Mouse (Mus musculus) liver, adult (tissue): ENCODE results near the gene Sag.

Experiments used
- GATA4 ChIP-seq: IDR thresholded peaks from 2 replicates; pipeline ENCODE4 v1.6.1; 2014; ENCODE audit warnings: mild to moderate bottlenecking, low read length; ENCODE audit not compliant: insufficient replicate concordance

The Sag gene

DNA sequence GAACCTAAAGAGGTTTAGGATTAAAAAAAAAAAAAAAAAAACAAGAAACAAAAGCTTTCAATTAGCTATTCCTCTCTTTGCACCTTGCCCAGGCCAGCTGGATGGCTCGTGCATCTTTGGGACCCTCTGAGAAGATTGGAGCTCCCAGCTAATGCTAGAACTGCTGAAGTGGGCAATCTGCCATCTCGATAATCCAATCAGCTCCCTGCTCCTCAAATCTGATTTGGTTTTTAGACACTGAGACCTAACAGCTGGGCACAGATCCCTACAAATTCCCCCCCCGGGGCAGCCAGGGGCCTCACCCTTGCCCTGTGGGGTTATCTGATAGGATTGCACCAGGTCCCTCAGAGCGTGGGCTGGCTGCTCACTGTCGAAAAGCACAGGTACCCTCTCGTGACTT lies at the start of gene Sag:
Gene Sag, plus strand, starts transcription at position 105 of the 400 bp plus-strand sequence.
- no peak for TF ChIP-seq GATA4

GRCm38 (mm10) chr1:87755641-87756470 lies 47.6 kb upstream of the Sag start, which contains the start of gene Atg16l1:
Atg16l1 (plus strand) TSS chr1:87755870.
- peak; percentile 58; the same call in 1 of the 2 replicates for TF ChIP-seq GATA4

DNA sequence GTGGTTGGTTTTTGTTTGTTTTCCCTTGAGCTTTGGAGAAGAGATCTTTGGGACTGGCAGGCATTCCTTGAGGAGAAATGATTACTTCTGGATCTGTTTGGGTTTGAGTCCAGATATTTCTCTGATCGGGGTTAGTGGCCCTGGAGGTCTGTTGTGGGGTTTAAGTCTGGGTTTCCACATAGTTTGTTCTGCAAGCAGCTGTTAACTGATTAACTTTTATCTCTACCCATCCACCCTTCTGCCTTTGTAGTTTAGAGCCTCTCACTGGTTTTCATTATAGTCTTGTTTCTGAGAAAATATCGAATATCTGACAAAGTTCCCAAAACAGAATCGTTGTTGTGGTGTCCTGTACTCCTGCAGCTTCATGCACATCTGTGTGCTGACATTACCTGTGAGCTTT lies 39.7 kb upstream of the Sag start:
- no peak for TF ChIP-seq GATA4

DNA sequence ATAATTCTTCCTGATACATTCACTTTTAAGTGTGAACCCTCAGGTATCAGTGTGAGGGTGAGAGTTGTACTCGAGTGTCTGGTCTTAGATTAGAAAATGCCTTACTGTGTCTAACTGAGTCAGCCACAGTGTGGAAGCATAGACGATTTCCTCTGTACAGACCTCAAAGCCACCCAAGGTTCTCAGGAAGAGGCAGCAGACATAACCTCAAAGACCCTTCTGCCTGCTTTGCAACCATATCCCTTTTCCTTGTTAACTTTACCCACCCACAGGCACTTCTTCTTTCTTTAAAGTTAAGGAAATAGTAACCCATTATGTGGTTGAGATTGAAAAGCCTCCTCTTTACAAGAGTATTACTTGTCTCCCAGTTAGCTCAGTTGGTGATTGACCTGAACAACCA lies 37.7 kb upstream of the Sag start:
- no peak for TF ChIP-seq GATA4

DNA sequence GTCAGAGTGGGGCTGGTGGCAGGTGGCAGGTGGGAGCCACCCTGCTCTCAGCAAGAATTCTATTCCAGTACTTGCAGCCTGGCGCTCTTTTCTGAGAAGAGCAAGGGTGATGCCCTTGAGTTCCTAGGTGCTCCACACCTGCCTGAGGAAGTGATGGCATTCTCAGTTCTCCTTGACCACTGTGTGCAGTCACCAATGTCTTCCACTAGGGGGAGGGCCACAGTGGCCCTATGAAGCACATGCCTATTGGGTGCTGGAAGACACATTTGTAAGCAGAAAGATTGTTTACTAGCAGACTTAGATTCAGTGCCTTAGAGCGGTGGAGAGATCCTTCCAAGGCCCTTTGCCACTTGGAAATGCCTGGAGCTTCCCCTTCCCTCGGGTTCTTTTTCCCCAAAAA lies 37.2 kb upstream of the Sag start:
- no peak for TF ChIP-seq GATA4

GRCm38 (mm10) chr1:87769263-87769662 lies 34.2 kb upstream of the Sag start:
- no peak for TF ChIP-seq GATA4

DNA sequence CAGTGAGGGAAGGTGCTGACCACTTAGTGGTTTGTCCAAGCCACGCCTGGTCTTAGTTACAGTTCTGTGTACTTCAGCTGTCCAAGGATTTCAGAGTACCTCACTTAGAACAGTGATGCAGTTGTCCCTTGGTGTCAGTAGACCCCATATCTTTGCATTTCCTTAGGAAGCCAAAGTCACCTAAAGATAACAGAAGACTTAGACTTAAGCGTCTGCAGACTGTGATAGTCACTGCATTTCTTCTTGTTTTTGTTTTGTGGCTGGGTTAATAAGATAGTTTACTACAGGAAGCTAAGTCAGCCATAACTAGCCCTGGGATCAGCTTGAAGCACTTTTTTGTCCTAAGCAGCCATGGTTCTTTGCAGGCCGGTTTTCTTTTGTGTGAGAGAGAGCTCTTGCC lies 33.0 kb upstream of the Sag start:
- TF ChIP-seq GATA4: no peak

DNA sequence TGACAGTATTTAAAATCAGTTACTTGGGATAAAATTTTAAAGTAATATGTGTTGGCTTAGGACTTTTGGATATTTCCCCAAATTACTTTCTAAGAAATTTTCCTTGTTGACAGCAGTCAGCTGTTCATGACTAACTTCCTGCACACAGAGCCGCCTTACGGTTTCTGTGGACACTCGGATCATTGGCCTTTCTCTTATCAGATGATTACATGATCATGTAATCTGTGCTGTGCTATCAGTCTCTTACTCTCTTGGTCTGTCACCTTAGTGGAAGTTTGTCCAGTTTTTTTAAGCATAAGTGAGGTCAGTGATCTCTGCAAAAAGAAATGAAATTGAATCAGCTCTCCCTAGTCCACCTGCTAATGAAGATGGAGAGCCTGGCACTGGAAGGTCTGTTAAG lies 31.8 kb upstream of the Sag start:
- TF ChIP-seq GATA4: peak; percentile 89

- no peak for TF ChIP-seq GATA4
These were observed 30.1 kb upstream of the Sag start for GRCm38 (mm10) chr1:87773336-87773735.

GRCm38 (mm10) chr1:87774845-87775244 lies 28.6 kb upstream of the Sag start:
- no peak for TF ChIP-seq GATA4

DNA sequence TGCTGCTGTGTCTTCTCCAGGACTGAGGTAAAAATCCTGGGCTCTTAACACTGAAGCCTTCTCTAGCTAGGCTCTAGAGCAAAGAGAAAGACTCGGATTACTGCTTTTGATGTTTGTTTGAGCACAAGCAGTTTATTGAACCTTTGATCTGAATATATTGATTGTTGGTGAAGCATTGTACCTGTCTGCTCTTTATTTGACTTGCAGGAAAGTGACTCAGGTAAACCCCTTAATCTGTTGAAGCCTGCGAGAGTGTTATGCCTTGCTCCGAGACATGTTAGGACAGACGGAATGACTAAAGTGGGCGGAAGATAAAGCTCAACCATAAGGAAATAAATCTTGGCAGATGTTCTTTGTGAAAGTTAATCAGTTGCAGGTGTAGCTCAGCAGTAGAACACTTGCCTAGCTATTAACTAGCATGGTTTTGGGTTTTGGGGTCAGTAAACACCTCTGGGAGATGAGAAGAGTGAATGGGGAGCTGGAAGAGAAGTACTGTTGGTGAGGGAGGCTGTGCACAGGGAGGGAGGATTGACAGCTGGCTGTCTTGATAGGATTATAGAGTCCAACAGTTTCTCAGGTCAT lies 24.2 kb upstream of the Sag start:
- TF ChIP-seq GATA4: no peak

- no peak for TF ChIP-seq GATA4
These were observed 17.8 kb upstream of the Sag start for GRCm38 (mm10) chr1:87785703-87786102.

- TF ChIP-seq GATA4: no peak
These were observed 17.2 kb upstream of the Sag start for GRCm38 (mm10) chr1:87786251-87786650.

GRCm38 (mm10) chr1:87789665-87790064 lies 13.8 kb upstream of the Sag start:
- no peak for TF ChIP-seq GATA4

GRCm38 (mm10) chr1:87792438-87793137 lies 10.9 kb upstream of the Sag start:
- TF ChIP-seq GATA4: no peak

DNA sequence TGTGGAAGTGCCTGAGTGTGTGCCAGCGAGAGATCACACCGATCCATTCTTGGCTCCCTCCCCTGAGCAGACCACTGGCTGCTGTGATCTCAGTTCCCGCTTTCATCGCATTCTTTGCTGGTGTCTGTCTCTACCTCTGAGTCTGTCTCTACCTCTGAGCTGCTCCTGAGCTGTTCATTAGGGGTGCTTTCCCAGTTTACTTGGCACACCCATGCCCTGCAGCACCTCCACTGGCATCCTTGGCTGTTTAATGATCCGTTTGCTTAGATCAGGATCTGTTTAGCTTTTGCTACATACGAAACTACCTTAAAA lies 10.4 kb upstream of the Sag start:
- no peak for TF ChIP-seq GATA4
